In genomic region chr11:69117737-69118695, GRCm38 (mm10) we compare ENCODE assay signal across 9 mouse cellular contexts. TPM values are rescaled to one million over a fixed set of nuclear protein-coding genes. Genes with fewer than 3 reads are reported as not detected.
DNase-seq lines count a peak whose midpoint lies in the region; ATAC-seq lines count a peak whose summit lies in the region.
"Had no signal": no experiment of that assay in that cellular context is flagged by ENCODE, and none has a peak within 500 bp of the region (broad histone marks: within the 10 kb centered on the region; RNA-seq: fewer than 3 reads in every experiment).

No protein-coding gene starts in this region.

- ATAC-seq in CD4-positive, CD25-positive, alpha-beta regulatory T cell, adult 4 months = peak; percentile 45
- no peak for ATAC-seq in embryonic facial prominence, embryonic 13.5 days (ENCODE audit: insufficient number of reproducible peaks, insufficient read depth, low FRiP score, low TSS enrichment, low read depth)
- ATAC-seq in heart, embryonic 16.5 days (replicated peaks; ENCODE audit: extremely low read depth, insufficient read depth, low FRiP score) = no peak; the same call in 1 of the 2 replicates

- peak; percentile 85 for DNase-seq in adrenal gland, adult 2 months
- DNase-seq in kidney, postnatal 4 days = peak; percentile 69 to 80
- peak; percentile 62 for DNase-seq in lung, postnatal 14 days
- DNase-seq in ovary, postnatal 36 days (ENCODE audit: low spot score) = peak; percentile 71
- peak; percentile 70 for DNase-seq in urinary bladder, postnatal 14 days (ENCODE audit: low spot score)

- H3K4me3 ChIP-seq in embryonic facial prominence, embryonic 13.5 days = peak overlapping the region; percentile 84
- H3K4me3 ChIP-seq in heart, embryonic 16.5 days (ENCODE audit: low read length) = peak overlapping the region; percentile 77

- no peaks in the 10 kb centered on the region for H3K9me3 ChIP-seq in embryonic facial prominence, embryonic 13.5 days
- H3K9me3 ChIP-seq in heart, embryonic 16.5 days (replicated peaks; ENCODE audit: control insufficient read depth, low read length) = no peaks in the 10 kb centered on the region

- peaks cover 33% of the 10 kb centered on the region for H3K4me1 ChIP-seq in embryonic facial prominence, embryonic 13.5 days
- peaks cover 24% of the 10 kb centered on the region for H3K4me1 ChIP-seq in heart, embryonic 16.5 days (ENCODE audit: control insufficient read depth, insufficient read depth, low read length)

- peak overlapping the region; percentile 82 for H3K9ac ChIP-seq in embryonic facial prominence, embryonic 13.5 days
- peak overlapping the region; percentile 84 for H3K9ac ChIP-seq in heart, embryonic 16.5 days (ENCODE audit: low read length)

- H3K36me3 ChIP-seq in embryonic facial prominence, embryonic 13.5 days = no peaks in the 10 kb centered on the region
- no peaks in the 10 kb centered on the region for H3K36me3 ChIP-seq in heart, embryonic 16.5 days (ENCODE audit: control insufficient read depth, insufficient read depth)

- peak overlapping the region; percentile 79 for H3K27ac ChIP-seq in embryonic facial prominence, embryonic 13.5 days
- peak overlapping the region; percentile 89 for H3K27ac ChIP-seq in heart, embryonic 16.5 days (ENCODE audit: low read length)

- peak overlapping the region; percentile 97 for H3K4me2 ChIP-seq in embryonic facial prominence, embryonic 13.5 days
- H3K4me2 ChIP-seq in heart, embryonic 16.5 days (ENCODE audit: low read depth, low read length) = peak overlapping the region; percentile 70

- WGBS in embryonic facial prominence, embryonic 13.5 days = under 1% methylated on average over 45 of the region's 45 CpGs
- under 1% methylated on average over 45 of the region's 45 CpGs for WGBS in heart, embryonic 16.5 days

- H3K27me3 ChIP-seq in embryonic facial prominence, embryonic 13.5 days = peaks cover 28% of the 10 kb centered on the region
- H3K27me3 ChIP-seq in heart, embryonic 16.5 days (ENCODE audit: control insufficient read depth, insufficient read depth, low read length) = no peaks in the 10 kb centered on the region

RNA-seq across cellular contexts. Expression of gene Hes7, which starts 2.2 kb away (rescaled TPM):
- polyA plus RNA-seq in CD4-positive, CD25-positive, alpha-beta regulatory T cell, adult 4 months (2017; shearing (Covaris generic)) = not detected
- not detected for total RNA-seq in adrenal gland, adult 2 months (2021)
- polyA plus RNA-seq in adrenal gland, adult 2 months (2012; rRNA removed) = 1.3 and 1.6 TPM in 2 replicates
- polyA plus RNA-seq in embryonic facial prominence, embryonic 13.5 days (2015; fragmentation: Nextera tagmentation; extraction: Ambion mirVana) = 0.44 and 0.47 TPM in 2 replicates
- polyA plus RNA-seq in heart, embryonic 16.5 days (2015; fragmentation: Nextera tagmentation; extraction: Ambion mirVana) = 0.50 TPM in 2 replicates
- total RNA-seq: hematopoietic stem cell, adult 5-6 weeks had no signal

RNA-seq across cellular contexts. Expression of gene 9130213A22Rik, which starts 4.4 kb away (rescaled TPM):
- not detected for polyA plus RNA-seq in CD4-positive, CD25-positive, alpha-beta regulatory T cell, adult 4 months (2017; shearing (Covaris generic))
- under 1 TPM; 0.59 to 0.78 TPM for total RNA-seq in adrenal gland, adult 2 months (2021)
- 2.3 and 3.0 TPM in 2 replicates for polyA plus RNA-seq in adrenal gland, adult 2 months (2012; rRNA removed)
- 0.13 and 0.17 TPM in 2 replicates for polyA plus RNA-seq in embryonic facial prominence, embryonic 13.5 days (2015; fragmentation: Nextera tagmentation; extraction: Ambion mirVana)
- 0.41 and 0.72 TPM in 2 replicates for polyA plus RNA-seq in heart, embryonic 16.5 days (2015; fragmentation: Nextera tagmentation; extraction: Ambion mirVana)
- total RNA-seq: hematopoietic stem cell, adult 5-6 weeks had no signal

RNA-seq across cellular contexts. Expression of gene Aloxe3, which starts 7.7 kb away (rescaled TPM):
- polyA plus RNA-seq in CD4-positive, CD25-positive, alpha-beta regulatory T cell, adult 4 months (2017; shearing (Covaris generic)) = under 1 TPM in 1 of 2 experiments, not detected in 1; 0.35 TPM
- total RNA-seq in adrenal gland, adult 2 months (2021) = 1 to 10 TPM in 1 of 2 experiments, under 1 TPM in 1; 0.79 to 1.0 TPM
- polyA plus RNA-seq in adrenal gland, adult 2 months (2012; rRNA removed) = 1.4 and 2.5 TPM in 2 replicates
- polyA plus RNA-seq in embryonic facial prominence, embryonic 13.5 days (2015; fragmentation: Nextera tagmentation; extraction: Ambion mirVana) = 1.1 TPM in 2 replicates
- polyA plus RNA-seq in heart, embryonic 16.5 days (2015; fragmentation: Nextera tagmentation; extraction: Ambion mirVana) = 0.08 and 0.26 TPM in 2 replicates
- total RNA-seq: hematopoietic stem cell, adult 5-6 weeks had no signal

RNA-seq across cellular contexts. Expression of gene Per1, which starts 23.0 kb away (rescaled TPM):
- 1 to 10 TPM; 4.5 to 6.6 TPM for polyA plus RNA-seq in CD4-positive, CD25-positive, alpha-beta regulatory T cell, adult 4 months (2017; shearing (Covaris generic))
- total RNA-seq in adrenal gland, adult 2 months (2021) = 10 to 100 TPM; 55.0 to 75.9 TPM
- 41.3 and 76.1 TPM in 2 replicates for polyA plus RNA-seq in adrenal gland, adult 2 months (2012; rRNA removed)
- 11.1 and 11.5 TPM in 2 replicates for polyA plus RNA-seq in embryonic facial prominence, embryonic 13.5 days (2015; fragmentation: Nextera tagmentation; extraction: Ambion mirVana)
- 19.6 and 21.9 TPM in 2 replicates for polyA plus RNA-seq in heart, embryonic 16.5 days (2015; fragmentation: Nextera tagmentation; extraction: Ambion mirVana)

RNA-seq across cellular contexts. Expression of gene Vamp2, which starts 29.7 kb away (rescaled TPM):
- polyA plus RNA-seq in CD4-positive, CD25-positive, alpha-beta regulatory T cell, adult 4 months (2017; shearing (Covaris generic)) = 10 to 100 TPM; 26.0 to 35.9 TPM
- total RNA-seq in adrenal gland, adult 2 months (2021) = 100 to 1,000 TPM; 104 to 130 TPM
- 425 and 479 TPM in 2 replicates for polyA plus RNA-seq in adrenal gland, adult 2 months (2012; rRNA removed)
- 91.5 and 101 TPM in 2 replicates for polyA plus RNA-seq in embryonic facial prominence, embryonic 13.5 days (2015; fragmentation: Nextera tagmentation; extraction: Ambion mirVana)
- 84.1 and 91.1 TPM in 2 replicates for polyA plus RNA-seq in heart, embryonic 16.5 days (2015; fragmentation: Nextera tagmentation; extraction: Ambion mirVana)
